Mouse (Mus musculus): Measurements from ENCODE around the gene Prrx1. TPM values are rescaled to one million over a fixed set of nuclear protein-coding genes. Genes with fewer than 3 reads are reported as not detected.

The Prrx1 gene
- 1 to 10 TPM; 5.2 to 5.3 TPM for total RNA-seq (2021)

- DNase-seq (ENCODE audit: low spot score in 2 of 2): no peak
- intact Hi-C loops (cut with DNase I): loop anchor here (10.0 kb wide), 1 partner anchor 158 kb away; no protein-coding TSS in a partner anchor
Observed at GRCm38 (mm10) chr1:163313101-163313773, at the start of gene Prrx1. TSS of gene Prrx1 (minus strand) at chr1:163313710.

DNA sequence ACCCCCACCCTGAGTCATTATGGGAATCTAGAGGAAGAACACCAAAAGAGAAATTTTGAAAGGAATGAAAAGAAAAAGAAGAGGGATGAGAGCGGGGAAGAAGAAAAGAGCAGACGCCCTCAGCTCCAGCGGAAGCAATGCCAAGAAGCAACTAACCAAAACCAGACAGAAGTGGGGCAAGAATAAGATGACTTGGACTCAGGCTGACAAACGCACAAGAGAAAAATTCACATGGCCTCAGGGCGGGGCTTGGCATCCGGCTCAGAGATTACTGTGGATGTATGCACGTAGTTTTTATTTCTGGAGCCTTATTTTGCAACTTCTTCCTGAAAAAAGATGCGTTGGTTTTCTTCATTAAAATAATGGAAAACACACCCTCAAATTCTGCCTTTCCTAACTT is 48.7 kb upstream of the Prrx1 start:
- intact Hi-C loops (cut with DNase I): no loop called here
- DNase-seq (ENCODE audit: low spot score in 2 of 2): no peak

DNA sequence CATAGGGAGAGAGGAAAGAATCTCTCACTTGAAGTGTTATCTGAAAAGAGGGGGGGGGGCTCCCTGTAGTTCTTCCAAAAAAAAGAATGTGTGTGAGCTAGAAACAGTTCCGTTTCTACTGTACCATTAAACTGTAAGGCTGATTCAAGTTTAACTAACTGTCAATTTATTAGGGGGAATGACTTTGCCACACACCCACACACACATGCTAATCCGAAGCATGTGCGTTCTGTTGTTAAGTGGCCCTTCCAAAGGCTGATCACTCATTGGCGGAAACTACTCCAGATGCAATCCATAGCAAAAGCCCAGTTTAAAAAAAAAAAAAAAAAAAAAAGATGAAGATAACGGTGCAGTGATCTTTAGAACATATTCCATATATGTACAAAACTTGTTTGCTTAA is 47.9 kb upstream of the Prrx1 start:
- intact Hi-C loops (cut with DNase I): no loop called here
- DNase-seq (ENCODE audit: low spot score in 2 of 2): no peak

GRCm38 (mm10) chr1:163360796-163361195 is 47.3 kb upstream of the Prrx1 start:
- no peak for DNase-seq (ENCODE audit: low spot score in 2 of 2)
- intact Hi-C loops (cut with DNase I): no loop called here

- DNase-seq (ENCODE audit: low spot score in 2 of 2): no peak
- intact Hi-C loops (cut with DNase I): no loop called here
Observed at GRCm38 (mm10) chr1:163359521-163359920, 46.0 kb upstream of the Prrx1 start.

DNA sequence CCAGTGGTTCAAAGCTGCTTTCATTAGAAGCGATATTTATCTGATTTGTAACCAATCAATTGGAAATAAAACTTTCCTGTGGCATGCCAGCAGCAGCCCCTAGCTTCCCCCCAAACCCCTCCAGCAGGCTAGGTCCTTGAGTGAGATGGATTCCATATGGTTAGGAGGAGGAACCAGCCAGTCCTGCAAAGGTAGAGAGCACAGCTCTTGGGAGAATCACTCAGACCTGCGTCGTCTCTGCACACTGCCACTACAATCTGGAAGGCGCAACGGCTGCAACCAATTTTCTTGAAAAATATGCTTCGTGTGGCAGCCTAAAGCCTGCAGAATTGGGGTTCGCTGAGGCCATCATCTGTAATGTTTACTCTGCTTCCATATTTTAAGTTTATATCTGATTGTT is 44.7 kb upstream of the Prrx1 start:
- intact Hi-C loops (cut with DNase I): no loop called here
- DNase-seq (ENCODE audit: low spot score in 2 of 2): no peak

- DNase-seq (ENCODE audit: low spot score in 2 of 2): no peak
- intact Hi-C loops (cut with DNase I): no loop called here
Observed at GRCm38 (mm10) chr1:163357733-163358132, 44.2 kb upstream of the Prrx1 start.

GRCm38 (mm10) chr1:163356167-163356566 is 42.7 kb upstream of the Prrx1 start:
- intact Hi-C loops (cut with DNase I): no loop called here
- DNase-seq (ENCODE audit: low spot score in 2 of 2): no peak

DNA sequence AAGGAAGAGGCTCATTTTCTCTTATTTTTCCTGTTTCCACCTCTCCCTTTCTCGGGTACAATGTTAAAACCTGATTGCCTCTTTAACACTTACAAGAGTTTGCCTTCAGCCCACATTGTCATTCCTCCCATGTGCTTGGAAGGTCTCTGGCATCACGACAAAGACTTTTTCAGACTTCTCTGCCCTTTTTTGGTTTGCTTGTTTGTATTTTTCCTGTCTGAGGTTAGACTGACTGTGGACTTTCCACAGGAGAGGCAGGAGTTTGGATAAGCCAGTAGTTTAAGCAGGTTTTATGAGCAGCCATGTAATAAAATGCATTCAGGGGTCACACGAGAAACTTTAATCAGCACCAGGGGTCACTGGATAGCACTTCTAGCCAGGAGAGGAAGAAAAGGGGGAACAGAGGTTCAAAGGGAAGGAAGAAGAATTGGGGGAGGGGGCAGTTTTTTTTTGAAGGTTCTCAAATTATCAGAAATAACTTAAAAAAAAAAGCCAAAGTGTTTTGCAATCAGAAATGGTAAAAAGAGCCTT is 42.2 kb upstream of the Prrx1 start:
- no peak for DNase-seq (ENCODE audit: low spot score in 2 of 2)

DNA sequence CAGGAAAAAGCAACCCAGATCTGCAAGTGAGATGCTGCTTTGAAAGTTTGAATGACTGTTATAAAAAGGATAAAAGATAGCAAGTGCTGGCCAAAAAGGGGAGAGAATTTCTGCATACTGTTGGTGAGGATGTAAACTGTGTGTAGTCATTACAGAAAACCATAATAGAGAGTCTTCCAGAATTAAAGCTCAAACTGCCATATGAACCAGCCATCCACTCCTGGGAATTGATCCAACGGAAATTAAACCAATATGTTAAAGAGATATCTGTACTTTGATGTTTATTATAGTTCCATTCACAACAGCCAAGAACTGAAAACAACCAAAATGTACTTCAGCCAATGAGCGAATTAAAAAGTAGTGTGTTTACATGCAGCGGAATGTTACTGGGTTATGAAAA is 37.5 kb upstream of the Prrx1 start:
- intact Hi-C loops (cut with DNase I): no loop called here
- no peak for DNase-seq (ENCODE audit: low spot score in 2 of 2)

More for the DNA sequence above, 42.2 kb upstream of the Prrx1 start:
- intact Hi-C loops (cut with DNase I): no loop called here

DNA sequence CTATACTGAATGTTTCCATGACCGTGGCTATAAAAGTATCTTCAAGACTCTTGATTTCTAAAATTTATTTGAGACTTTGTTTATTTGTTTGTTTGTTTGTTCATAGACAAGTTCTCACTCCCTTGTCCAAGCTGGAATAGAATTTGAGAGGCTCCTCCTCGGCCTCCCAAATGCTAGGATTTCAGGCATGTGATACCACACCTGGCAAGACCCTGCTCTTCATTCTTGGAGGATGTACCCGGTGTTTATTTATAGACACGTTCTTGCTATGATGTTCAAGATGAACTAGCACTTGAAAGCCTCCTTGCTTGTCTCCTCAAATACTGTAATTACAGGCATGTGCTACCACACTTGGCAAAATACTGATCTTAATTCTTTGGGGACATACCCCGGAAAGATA is 32.0 kb upstream of the Prrx1 start:
- DNase-seq (ENCODE audit: low spot score in 2 of 2): no peak
- intact Hi-C loops (cut with DNase I): no loop called here

DNA sequence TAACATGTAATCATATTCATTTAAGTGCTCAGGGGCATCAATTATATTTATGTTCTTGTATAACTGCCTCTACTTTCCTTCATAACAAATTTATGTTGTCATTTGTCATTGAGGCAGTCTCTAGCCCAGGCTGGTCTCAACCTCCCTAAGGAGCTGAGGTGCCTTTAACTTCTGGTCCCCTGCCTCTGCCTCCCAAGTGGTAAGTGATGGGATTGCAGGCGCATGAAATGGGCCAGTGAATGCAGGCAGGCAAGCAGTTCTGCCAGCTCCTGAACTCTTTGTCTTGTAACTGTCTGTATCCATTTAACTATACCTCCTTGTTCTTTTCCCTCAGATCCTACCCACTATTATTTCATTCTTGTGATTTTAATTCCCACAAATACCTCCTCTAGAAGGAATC is 31.4 kb upstream of the Prrx1 start:
- intact Hi-C loops (cut with DNase I): no loop called here

DNA sequence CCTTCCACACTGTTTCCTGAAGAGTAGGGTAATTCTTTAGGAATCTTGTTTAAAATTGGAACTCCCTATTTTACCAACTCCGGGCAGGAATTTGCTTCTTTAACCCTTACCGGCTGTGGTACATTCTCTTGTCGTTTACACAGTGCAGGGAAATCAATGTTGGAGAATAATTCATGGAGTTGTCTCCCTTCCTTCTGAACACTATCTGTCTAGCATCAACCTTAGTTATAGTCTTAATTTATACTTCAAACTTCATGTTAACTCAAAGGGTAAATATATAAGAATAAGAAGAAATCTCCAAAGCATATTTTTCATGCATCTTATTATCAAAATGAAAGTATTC is 25.7 kb upstream of the Prrx1 start:
- intact Hi-C loops (cut with DNase I): no loop called here
- DNase-seq (ENCODE audit: low spot score in 2 of 2): no peak

More for the DNA sequence above, 31.4 kb upstream of the Prrx1 start:
- no peak for DNase-seq (ENCODE audit: low spot score in 2 of 2)

DNA sequence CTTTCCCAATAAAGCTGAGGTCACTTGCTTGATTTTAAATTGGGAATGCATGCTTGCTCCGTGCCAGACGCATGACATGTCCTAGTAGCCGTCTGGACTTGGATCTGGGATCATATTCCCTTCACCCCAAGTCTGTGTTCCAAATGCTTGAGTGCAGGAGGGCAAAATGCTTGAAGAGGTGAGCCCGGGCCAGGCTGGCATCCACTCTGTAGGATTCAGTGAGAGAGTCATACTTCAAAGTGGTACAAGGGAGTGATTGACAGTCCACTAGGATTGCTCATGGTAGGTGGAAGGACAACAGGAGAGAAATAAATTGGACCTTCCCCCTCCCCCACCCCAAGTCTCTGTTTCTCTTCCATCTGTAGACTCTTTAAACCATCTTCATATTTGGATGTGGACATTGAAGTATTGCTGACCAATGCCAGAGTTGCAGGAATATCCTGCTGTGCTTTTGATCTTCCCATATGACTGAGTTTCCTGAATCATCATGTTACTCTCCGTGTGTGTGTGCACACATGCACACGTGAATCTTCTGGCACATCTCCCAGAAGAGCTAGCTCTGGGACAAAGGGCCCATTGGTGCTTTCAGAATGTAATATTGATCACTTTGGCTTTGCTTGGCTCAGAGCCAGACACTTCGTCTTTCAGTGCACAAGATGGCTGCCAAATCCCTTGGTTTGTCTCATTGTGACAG is 25.2 kb upstream of the Prrx1 start:
- intact Hi-C loops (cut with DNase I): no loop called here
- no peak for DNase-seq (ENCODE audit: low spot score in 2 of 2)

GRCm38 (mm10) chr1:163337821-163338220 is 24.3 kb upstream of the Prrx1 start:
- no peak for DNase-seq (ENCODE audit: low spot score in 2 of 2)
- intact Hi-C loops (cut with DNase I): no loop called here

- intact Hi-C loops (cut with DNase I): no loop called here
- no peak for DNase-seq (ENCODE audit: low spot score in 2 of 2)
Observed at GRCm38 (mm10) chr1:163327279-163327678, 13.8 kb upstream of the Prrx1 start.

DNA sequence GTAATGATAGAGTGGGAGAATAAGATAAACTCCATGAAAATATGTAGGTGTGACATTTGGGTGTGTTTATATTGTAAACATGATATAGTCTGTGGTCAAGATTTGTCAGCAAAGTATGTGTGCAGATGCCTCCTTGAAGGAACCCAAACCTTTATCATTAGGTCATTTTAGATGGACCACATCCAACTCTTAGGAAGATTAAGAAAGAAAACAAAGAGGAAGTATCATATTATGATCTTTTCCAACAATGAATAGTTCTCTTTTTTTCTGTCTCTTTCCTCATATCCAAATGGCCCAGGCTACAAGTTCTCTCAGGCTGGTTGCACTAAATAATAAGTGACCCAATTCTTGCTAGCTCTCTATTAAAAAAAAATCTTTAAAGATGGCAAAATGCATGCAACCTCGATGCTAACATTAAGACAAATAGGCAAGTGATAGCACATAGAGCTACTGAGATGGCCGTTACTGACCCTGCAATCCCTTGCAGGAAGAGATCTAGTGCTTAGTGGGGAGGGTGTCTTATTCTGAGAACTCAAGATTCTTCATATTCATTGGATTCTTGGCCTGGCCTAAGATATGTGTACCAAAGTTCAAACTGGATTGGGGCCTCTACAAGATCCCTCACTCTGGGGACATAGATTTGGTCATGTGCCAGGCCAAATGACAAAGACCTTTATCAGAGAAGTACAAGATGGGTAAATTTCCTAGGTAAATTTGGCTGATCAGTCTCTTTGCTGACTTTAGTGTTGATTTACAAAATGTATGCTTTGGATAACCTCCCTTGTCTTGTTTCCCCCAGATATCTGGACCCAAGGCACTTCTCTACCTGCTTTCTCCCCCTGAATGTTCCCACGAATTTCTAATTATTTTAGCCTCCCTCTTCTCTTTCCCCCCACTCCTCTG is 6.4 kb upstream of the Prrx1 start:
- intact Hi-C loops (cut with DNase I): loop anchor here (10.0 kb wide), 1 partner anchor 165 kb away; no protein-coding TSS in a partner anchor
- no peak for DNase-seq (ENCODE audit: low spot score in 2 of 2)

DNA sequence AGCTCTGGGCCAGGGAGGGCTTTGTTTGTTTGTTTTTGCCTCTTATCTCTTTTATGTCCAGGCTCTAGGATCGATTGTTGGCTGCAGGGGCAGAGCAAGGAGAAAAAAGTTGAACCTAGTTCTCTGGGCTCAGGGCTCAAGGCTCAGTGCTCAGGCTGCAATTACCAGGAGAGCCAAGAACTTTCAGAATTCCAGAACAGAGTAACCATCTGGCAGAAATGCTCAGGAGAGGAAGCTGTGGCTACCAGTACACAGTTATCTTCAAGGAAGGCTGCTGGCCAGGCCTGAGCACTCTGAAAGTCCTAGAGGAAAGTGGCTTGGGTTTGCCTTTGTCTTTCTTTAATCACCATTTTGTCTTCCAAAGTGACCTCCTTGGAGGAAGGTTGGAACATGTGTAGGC is 3.4 kb upstream of the Prrx1 start:
- intact Hi-C loops (cut with DNase I): loop anchor here (10.0 kb wide), 1 partner anchor 162 kb away; no protein-coding TSS in a partner anchor
- no peak for DNase-seq (ENCODE audit: low spot score in 2 of 2)

DNA sequence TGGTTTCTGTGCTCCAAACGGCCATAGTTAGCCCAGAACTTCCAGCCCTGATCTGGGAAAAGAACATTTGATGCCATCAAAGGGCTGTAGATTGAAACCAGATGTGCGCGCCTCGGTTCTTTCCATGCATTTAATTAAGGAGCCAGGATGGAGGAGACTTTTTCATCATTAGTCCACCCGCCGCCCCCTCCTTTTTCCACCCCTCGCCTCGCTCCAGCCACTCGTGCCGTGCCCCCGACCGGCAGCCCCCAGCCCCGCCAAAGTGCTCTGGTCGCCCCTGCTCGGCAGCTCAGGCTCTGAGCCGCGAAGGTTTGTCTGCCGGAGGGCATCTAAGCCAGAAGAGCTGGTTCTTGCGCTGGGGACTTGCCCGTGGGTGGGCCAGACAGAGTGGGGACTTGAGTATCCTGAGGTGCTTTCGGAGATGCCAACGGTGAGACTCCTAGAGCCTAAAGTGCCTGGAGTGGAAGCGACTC is 1.4 kb upstream of the Prrx1 start:
- no peak for DNase-seq (ENCODE audit: low spot score in 2 of 2)
- intact Hi-C loops (cut with DNase I): loop anchor here (10.0 kb wide), 1 partner anchor 160 kb away; no protein-coding TSS in a partner anchor

Measured in left cerebral cortex, postnatal 36 days (tissue).